Mouse (Mus musculus) common myeloid progenitor, adult 5-6 weeks (primary cell): ENCODE measurements around the gene Vmn1r90. TPM values are rescaled to one million over a fixed set of nuclear protein-coding genes. Genes with fewer than 3 reads are reported as not detected.
"Not testable (repeated sequence)": the region's sequence is repeated elsewhere in the genome, so short reads cannot be mapped to it uniquely, and the experiment has no call there.

Experiments used
- ATAC-seq: replicated peaks from 2 replicates; pipeline ENCODE4 v1.8.0; 2016; ENCODE audit warnings: low read depth, mild to moderate bottlenecking, moderate TSS enrichment, inconsistent platforms; ENCODE audit not compliant: poor library complexity, severe bottlenecking
- total RNA-seq: library from RNA; stranded (forward); fragments of 200-1000, 187-1606 nt; gene quantifications from 2 replicates; pipeline ENCODE4 v1.2.3, GENCODE M21; 2017

Gene Vmn1r90
- total RNA-seq = not detected in 2 replicates

DNA sequence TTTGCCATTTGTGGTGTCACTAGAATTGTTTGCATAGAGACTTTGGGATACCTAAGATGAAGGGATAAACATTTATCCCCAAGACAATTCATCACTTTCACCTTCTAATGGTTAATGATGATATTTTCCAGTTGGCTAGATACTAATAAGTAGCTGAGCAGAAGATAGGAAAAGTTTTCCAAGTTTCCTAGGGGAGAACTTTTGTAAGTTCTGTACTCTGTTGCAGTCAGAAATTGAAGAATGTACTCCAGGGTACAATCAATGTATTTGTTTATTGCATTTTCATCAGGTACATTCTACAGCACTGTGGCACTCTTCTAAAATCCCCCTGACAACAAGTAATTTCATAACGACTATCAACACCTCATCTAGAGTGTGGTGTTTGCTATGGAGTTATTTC, at the start of gene Vmn1r90:
Gene Vmn1r90, minus strand, starts transcription at position 101 of the 400 bp plus-strand sequence.
- no peak for ATAC-seq

DNA sequence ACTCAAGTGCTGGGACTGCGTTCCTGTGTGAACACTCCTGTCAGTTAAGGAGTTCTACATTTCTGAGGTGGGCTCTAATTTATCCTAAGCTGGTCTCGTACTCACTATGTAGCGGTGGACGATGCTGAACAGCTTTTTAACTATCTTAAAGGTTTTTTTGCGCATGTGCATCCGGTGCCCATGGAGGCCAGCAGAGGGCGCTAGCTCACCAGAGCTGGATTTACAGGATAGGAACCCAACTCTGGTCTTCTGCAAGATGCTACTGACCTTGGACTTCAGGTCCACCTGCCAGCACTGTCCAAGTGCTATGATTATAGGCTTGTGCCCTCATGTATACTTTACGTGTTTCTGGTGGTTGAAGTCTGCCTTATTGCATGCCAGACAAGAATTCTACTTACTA, 29.7 kb upstream of the Vmn1r90 start:
- ATAC-seq = not testable (repeated sequence)

DNA sequence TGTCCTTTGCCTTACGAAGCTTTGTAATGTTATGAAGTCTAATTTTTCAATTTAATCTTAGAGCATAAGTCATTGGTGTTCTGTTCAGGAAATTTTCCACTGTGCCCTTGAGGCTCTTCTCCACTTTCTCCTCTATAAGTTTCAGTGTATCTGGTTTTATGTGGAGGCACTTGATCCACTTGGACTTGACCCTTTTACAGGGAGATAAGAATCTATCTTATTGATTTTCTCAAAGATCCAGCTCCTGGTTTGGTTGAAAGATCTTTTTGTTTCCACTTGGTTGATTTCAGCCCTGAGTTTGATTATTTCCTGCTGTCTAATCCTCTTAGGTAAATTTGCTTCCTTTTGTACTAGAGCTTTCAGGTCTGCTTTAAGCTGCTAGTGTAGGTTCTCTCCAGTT, 11.0 kb downstream of the Vmn1r90 start:
- no peak for ATAC-seq

DNA sequence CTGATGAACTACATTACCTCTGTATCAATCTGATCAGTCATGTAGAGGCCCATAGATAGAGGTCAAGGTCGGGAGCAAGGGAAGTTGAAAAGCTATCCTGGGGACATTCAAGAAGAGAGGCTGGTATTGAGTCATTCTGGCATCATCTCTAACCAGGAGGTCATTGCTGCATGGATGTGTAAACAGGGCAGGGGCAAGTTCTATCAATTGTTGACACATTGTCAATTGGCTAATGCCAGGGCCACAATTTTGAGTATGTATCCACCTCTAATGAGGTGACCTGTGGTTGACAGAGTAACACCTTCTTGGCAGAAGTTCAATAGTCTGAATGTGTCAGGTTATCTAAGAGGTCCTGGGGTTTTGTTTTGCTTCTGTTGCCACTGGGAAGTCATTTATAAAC, 38.0 kb downstream of the Vmn1r90 start:
- ATAC-seq = no peak

DNA sequence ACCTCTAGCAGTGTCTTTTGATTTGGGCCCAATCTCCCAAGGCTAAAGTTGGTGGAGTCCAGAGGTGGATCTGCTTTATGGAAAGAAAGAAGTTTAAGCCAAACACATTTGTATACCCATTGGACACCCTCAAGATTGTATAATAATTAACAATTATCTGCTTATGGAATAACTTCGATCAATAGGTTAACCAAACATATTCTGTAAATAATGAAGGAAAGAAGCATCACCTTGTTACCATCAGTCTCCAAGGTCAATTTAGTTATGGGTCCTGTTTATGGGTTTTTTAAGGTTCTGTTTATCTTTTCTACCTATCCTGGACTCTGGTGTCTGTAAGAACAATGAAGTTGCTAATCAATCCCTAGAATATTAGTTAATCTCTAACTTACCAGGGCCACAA, 40.7 kb downstream of the Vmn1r90 start:
- no peak for ATAC-seq

DNA sequence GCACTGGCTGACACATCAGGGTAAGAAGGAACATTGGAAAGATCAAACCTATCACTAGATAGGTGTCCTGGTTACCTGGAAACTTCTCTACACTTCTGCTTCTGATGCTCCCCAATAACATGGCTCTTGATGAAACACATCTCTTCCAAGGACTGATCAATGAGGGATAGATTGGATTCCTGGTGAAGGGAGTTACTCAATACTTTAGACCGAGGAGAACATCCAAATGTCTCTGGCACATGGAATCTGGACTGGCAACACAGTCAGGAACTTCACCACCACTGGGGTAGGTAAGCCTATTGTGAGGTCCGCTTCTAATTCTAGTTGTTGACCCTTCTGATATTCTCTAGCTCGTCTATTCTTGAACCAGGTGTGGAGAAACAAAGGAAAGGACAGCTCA, 45.0 kb downstream of the Vmn1r90 start:
- ATAC-seq = no peak

Other genes starting within 250 kb of the Vmn1r90 start
- not detected in 2 replicates for gene Obox8, start 229.9 kb downstream of the Vmn1r90 start, total RNA-seq
- not detected in 2 replicates for gene Sult2a8, start 116.7 kb downstream of the Vmn1r90 start, total RNA-seq
- not detected in 2 replicates for gene Sult2a7, start 69.3 kb downstream of the Vmn1r90 start, total RNA-seq
- gene Obox7, start 96.0 kb upstream of the Vmn1r90 start, total RNA-seq = not detected in 2 replicates